Mouse (Mus musculus) heart, embryonic 12.5 days (tissue): ENCODE results near the gene Zfp592. TPM values are rescaled to one million over a fixed set of nuclear protein-coding genes. Genes with fewer than 3 reads are reported as not detected.
A peak's percentile ranks its signal among the peaks of the same experiment; 100 is the strongest.

Experiments used
- ATAC-seq: fragments of 200-750 bp; cut with Nextera tagmentation; 2 replicates; pipeline ENCODE4 v1.8.0; 2017; ENCODE audit warnings: moderate TSS enrichment, moderate library complexity; ENCODE audit not compliant: insufficient number of reproducible peaks, low FRiP score
- H3K27ac ChIP-seq: fragments of 300-500 bp; sonication (generic); 2 replicates; pipeline ENCODE4 v1.5.1; 2016; ENCODE audit warnings: mild to moderate bottlenecking, moderate library complexity; ENCODE audit not compliant: poor library complexity, severe bottlenecking
- H3K27me3 ChIP-seq: fragments of 300-500 bp; sonication (generic); replicated peaks from 2 replicates; pipeline ENCODE4 v1.6.1; 2016; ENCODE audit warnings: mild to moderate bottlenecking, moderate library complexity
- H3K36me3 ChIP-seq: fragments of 300-500 bp; sonication (generic); 2 replicates; pipeline ENCODE4 v1.6.1; 2016; ENCODE audit warnings: mild to moderate bottlenecking, moderate library complexity
- H3K4me1 ChIP-seq: fragments of 300-500 bp; sonication (generic); replicated peaks from 2 replicates; pipeline ENCODE4 v1.6.1; 2016; ENCODE audit warnings: mild to moderate bottlenecking
- H3K4me2 ChIP-seq: fragments of 300-500 bp; sonication (generic); 2 replicates; pipeline ENCODE4 v1.6.1; 2016; ENCODE audit warnings: mild to moderate bottlenecking, moderate library complexity
- H3K4me3 ChIP-seq: fragments of 300-500 bp; sonication (generic); 2 replicates; pipeline ENCODE4 v1.5.1; 2016; ENCODE audit warnings: mild to moderate bottlenecking
- H3K9ac ChIP-seq: fragments of 300-500 bp; sonication (generic); 2 replicates; pipeline ENCODE4 v1.6.1; 2016; ENCODE audit warnings: mild to moderate bottlenecking, moderate library complexity
- H3K9me3 ChIP-seq: fragments of 300-500 bp; sonication (generic); replicated peaks from 2 replicates; pipeline ENCODE4 v1.6.1; 2016; ENCODE audit warnings: mild to moderate bottlenecking, moderate library complexity
- WGBS: fragments of 180-500 bp; shearing (Covaris S2); methylation state at CpG from one replicate; pipeline ENCODE4 v1.1.7; 2016; 5-methylcytosine and 5-hydroxymethylcytosine counted together
- polyA plus RNA-seq: library from polyadenylated mRNA; unstranded; fragments of >200 nt; fragmentation: Nextera tagmentation; extraction: Ambion mirVana; gene quantifications from 2 replicates; pipeline ENCODE4 v1.2.1, GENCODE M21; 2016

The Zfp592 gene
- polyA plus RNA-seq, 1 experiment from 2014 or later = 15.2 TPM

DNA sequence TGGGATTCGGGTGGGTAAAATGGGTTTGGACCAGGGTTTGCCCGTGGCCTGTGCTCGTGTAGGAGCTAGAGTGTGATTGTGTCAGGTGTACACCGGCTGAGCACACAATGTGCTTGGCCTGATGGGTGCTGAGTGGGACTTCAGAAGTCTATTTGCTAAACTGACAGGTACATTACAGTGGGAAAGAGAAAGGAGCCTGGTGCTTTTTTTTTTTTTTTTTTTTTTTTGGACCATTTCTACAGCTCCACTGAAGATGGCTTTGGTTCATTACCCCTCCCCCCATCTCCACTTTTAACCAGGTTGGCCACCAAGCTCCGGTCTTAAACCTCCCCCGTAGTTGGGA is 1.2 kb downstream of the Zfp592 start:
- WGBS = 30% methylated on average over 6 of the region's 6 CpGs
- no peak for ATAC-seq
- H3K9me3 ChIP-seq = no peaks in the 10 kb centered on the region
- peak overlapping the region; percentile 75 for H3K4me2 ChIP-seq
- peaks cover 4% of the 10 kb centered on the region; the same call in 1 of the 2 replicates for H3K36me3 ChIP-seq
- H3K4me3 ChIP-seq = peak overlapping the region; percentile 91
- peak overlapping the region; percentile 93 for H3K27ac ChIP-seq
- no peaks in the 10 kb centered on the region for H3K27me3 ChIP-seq
- peak overlapping the region; percentile 99 for H3K9ac ChIP-seq
- peaks cover 35% of the 10 kb centered on the region for H3K4me1 ChIP-seq

DNA sequence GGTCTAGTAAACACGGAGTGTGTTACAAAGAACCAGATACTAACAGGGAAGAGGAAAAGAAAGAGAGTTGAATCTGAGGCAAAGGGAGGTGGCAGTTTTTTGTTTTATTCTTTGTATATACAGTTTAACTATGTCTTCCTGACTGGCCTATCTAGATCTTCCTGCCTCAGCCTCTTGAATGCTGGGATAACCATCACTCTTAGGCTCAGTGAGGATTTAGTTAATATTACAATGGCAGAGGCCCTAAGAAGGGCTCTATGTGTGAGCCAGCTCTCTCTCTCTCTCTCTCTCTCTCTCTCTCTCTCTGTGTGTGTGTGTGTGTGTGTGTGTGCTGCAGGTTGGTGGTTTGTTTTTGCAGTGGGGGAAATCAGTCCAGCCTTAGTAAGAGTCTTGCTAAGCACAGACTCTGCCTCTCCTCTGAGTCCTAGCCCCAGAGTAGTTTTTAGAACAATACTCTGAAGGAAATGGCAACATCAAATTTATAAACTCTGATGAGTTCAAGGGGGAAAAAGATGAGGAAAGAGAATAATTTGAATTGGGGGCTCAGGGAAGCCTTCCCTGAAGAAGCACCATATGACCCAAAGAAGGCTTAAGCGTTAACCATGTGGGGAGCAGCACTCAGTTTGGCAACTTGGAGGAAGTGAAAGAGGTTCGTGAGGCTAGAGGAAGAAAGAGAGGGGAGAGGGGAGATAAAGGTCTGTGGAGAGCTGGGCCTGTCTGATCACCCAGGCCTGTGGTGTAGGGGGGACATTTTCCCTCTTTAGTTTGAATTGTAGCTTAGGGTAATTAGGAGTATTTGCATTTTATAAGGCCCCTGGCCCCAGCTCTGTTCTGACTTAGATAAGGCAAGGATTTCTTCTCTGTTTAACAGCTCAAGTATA is 2.0 kb downstream of the Zfp592 start:
- Histone ChIP-seq H3K4me3 (no peak overlapping the region), H3K36me3 (peaks cover 4% of the 10 kb centered on the region; the same call in 1 of the 2 replicates), H3K4me1 (peaks cover 36% of the 10 kb centered on the region), H3K27me3 (no peaks in the 10 kb centered on the region), H3K9ac (no peak overlapping the region), H3K4me2 (peak overlapping the region; percentile 75), H3K27ac (no peak overlapping the region), H3K9me3 (no peaks in the 10 kb centered on the region)
- ATAC-seq = no peak
- 39% methylated on average over 3 of the region's 3 CpGs for WGBS

GRCm38 (mm10) chr7:80997776-80998175 is 4.3 kb downstream of the Zfp592 start:
- Histone ChIP-seq H3K27me3 (no peaks in the 10 kb centered on the region), H3K27ac (no peak overlapping the region), H3K4me1 (peaks cover 31% of the 10 kb centered on the region), H3K9me3 (no peaks in the 10 kb centered on the region), H3K9ac (no peak overlapping the region), H3K4me3 (no peak overlapping the region), H3K36me3 (peaks cover 2% of the 10 kb centered on the region; the same call in 1 of the 2 replicates), H3K4me2 (no peak overlapping the region)
- 58% methylated on average over 6 of the region's 6 CpGs for WGBS
- no peak for ATAC-seq

DNA sequence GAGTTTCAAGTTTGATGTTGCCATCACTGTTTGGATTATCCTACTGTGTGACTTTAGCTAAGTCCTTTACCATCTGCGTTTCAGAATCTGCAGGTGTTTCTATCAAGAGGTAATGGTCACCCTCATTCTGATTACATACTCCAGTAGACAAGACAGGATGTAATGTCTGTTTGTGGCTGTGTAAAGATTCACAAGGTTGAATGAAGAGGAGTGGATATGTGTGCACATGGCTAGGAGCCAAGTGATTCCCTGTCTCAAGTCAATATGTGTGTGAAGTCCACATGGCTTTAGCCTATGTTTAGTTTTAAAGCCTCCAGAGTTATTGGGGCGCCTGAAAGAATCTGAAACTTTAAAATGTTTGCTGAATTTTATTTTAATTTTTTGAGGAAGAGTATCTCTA is 6.1 kb downstream of the Zfp592 start:
- no peak overlapping the region for H3K4me2 ChIP-seq
- ATAC-seq = no peak
- peaks cover 40% of the 10 kb centered on the region for H3K4me1 ChIP-seq
- no peaks in the 10 kb centered on the region for H3K9me3 ChIP-seq
- WGBS = 83% methylated on average over 2 of the region's 2 CpGs
- H3K36me3 ChIP-seq = peaks cover 2% of the 10 kb centered on the region; the same call in 1 of the 2 replicates
- H3K27me3 ChIP-seq = no peaks in the 10 kb centered on the region
- H3K9ac ChIP-seq = no peak overlapping the region
- H3K4me3 ChIP-seq = no peak overlapping the region
- H3K27ac ChIP-seq = no peak overlapping the region

DNA sequence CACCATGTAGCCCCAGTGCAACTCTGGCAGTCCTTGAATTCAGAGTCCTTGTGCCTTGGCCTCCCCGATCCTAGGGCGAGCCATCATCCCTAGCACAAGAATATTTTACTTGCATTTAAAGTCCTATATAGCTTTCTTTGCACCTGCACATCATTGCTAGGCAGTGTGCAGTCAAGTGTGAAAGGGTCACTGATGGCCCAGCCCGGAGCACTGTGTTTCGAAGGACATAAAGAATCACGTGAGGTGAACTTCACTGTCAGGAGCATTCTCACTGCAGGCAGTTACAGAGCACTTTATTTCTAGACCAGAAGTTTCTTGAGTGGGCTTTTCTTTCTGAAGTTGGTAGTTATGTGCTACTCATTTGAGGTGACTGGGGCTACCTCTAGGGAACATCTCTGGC is 8.4 kb downstream of the Zfp592 start:
- H3K27ac ChIP-seq = no peak overlapping the region
- no peak overlapping the region for H3K4me2 ChIP-seq
- no peaks in the 10 kb centered on the region for H3K27me3 ChIP-seq
- peaks cover 41% of the 10 kb centered on the region for H3K4me1 ChIP-seq
- ATAC-seq = no peak
- H3K9ac ChIP-seq = no peak overlapping the region
- H3K4me3 ChIP-seq = no peak overlapping the region
- H3K9me3 ChIP-seq = no peaks in the 10 kb centered on the region
- H3K36me3 ChIP-seq = no peaks in the 10 kb centered on the region
- WGBS = 90% methylated on average over 5 of the region's 5 CpGs

DNA sequence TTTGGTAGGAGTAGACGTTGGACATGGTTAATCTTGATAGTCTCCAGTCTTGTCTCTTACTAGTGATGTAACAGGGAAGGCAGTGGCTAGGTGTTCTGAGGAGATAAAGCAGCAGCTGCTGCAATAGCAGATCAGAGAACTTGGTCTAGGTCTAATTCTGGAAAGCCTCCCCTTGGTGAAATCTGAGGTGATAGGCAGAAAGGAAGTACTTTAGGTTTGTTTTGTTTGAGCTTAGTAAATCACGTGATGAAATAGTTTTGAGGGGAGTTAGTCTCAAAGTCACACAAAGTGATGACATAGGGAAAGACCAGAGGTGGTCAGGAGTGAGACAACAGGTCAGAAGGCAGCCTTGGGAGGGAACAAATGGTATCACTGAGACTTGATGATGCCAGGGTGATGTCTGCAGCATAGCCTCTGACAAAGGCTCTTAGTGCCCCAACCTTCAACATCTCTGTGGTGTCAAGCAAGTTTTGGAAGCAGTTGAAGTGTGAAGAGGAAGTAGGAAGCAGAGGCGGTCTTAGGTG is 11.1 kb downstream of the Zfp592 start:
- peaks cover 4% of the 10 kb centered on the region for H3K36me3 ChIP-seq
- H3K4me1 ChIP-seq = peaks cover 38% of the 10 kb centered on the region
- no peak overlapping the region for H3K27ac ChIP-seq
- no peak; the same call in 1 of the 2 replicates for ATAC-seq
- 24% methylated on average over 3 of the region's 3 CpGs for WGBS
- no peak overlapping the region for H3K4me3 ChIP-seq
- H3K9me3 ChIP-seq = no peaks in the 10 kb centered on the region
- H3K9ac ChIP-seq = no peak overlapping the region
- H3K4me2 ChIP-seq = no peak overlapping the region
- no peaks in the 10 kb centered on the region for H3K27me3 ChIP-seq

DNA sequence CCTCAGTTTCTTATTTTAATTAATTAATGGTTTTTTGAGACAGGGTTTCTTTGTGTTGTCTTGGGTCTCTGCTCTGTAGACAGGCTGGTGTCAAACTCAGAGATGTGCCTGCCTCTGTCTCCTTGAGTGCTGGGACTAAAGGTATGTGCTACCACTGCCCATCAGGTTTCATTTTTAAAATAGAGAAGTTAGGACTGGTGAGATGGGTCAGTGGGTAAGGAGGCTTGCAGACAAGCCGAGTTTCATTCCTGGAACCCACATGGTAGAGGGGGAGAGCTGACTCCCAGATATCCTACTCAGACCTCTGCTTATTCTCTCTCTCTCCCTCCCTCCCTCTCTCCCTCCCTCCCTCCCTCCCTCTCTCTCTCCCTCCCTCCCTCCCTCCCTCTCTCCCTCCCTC is 12.5 kb downstream of the Zfp592 start:
- Histone ChIP-seq H3K9me3 (no peaks in the 10 kb centered on the region), H3K36me3 (peaks cover 8% of the 10 kb centered on the region), H3K27me3 (no peaks in the 10 kb centered on the region), H3K4me3 (no peak overlapping the region), H3K4me2 (no peak overlapping the region), H3K4me1 (peaks cover 35% of the 10 kb centered on the region), H3K9ac (no peak overlapping the region), H3K27ac (no peak overlapping the region)
- no peak for ATAC-seq
- 57% methylated on average over 1 of the region's 1 CpGs for WGBS

DNA sequence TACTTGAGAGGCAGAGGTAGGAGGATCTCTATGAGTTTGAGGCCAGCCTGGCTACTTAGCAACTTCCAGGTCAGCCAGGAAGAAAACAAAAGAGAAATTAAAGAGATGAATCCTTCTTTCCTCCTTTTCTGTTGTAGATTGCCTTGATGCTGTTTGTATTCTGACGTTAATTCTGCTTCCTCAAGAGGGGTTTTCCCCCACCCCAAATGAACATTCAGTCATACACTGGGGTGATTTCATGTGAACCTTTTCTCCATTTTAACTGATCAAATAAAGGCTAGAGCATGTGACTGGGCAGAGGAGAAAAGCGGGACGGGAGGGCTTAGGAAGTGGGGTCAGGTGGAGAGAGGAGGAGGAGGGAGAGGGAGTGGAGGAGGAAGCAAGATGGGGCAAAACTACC is 14.8 kb downstream of the Zfp592 start:
- WGBS = 84% methylated on average over 3 of the region's 3 CpGs
- ATAC-seq = no peak
- peaks cover 26% of the 10 kb centered on the region for H3K4me1 ChIP-seq

GRCm38 (mm10) chr7:81011576-81011975 is 18.1 kb downstream of the Zfp592 start:
- Histone ChIP-seq H3K27me3 (no peaks in the 10 kb centered on the region), H3K4me1 (peaks cover 2% of the 10 kb centered on the region), H3K9me3 (no peaks in the 10 kb centered on the region), H3K4me3 (no peak overlapping the region), H3K36me3 (peaks cover 22% of the 10 kb centered on the region), H3K9ac (no peak overlapping the region), H3K4me2 (no peak overlapping the region), H3K27ac (no peak overlapping the region)
- 92% methylated on average over 3 of the region's 3 CpGs for WGBS
- no peak for ATAC-seq

More for the DNA sequence above, 14.8 kb downstream of the Zfp592 start:
- no peaks in the 10 kb centered on the region for H3K9me3 ChIP-seq
- H3K27me3 ChIP-seq = no peaks in the 10 kb centered on the region
- peaks cover 22% of the 10 kb centered on the region for H3K36me3 ChIP-seq
- no peak overlapping the region for H3K4me2 ChIP-seq
- no peak overlapping the region for H3K27ac ChIP-seq
- H3K4me3 ChIP-seq = no peak overlapping the region
- H3K9ac ChIP-seq = no peak overlapping the region

GRCm38 (mm10) chr7:81020307-81020706 is 26.8 kb downstream of the Zfp592 start:
- WGBS = 76% methylated on average over 11 of the region's 11 CpGs
- H3K4me3 ChIP-seq = no peak overlapping the region
- peaks cover 40% of the 10 kb centered on the region for H3K36me3 ChIP-seq
- no peak overlapping the region for H3K9ac ChIP-seq
- no peak overlapping the region for H3K27ac ChIP-seq
- H3K9me3 ChIP-seq = no peaks in the 10 kb centered on the region
- no peak for ATAC-seq
- H3K4me2 ChIP-seq = no peak overlapping the region
- no peaks in the 10 kb centered on the region for H3K4me1 ChIP-seq
- no peaks in the 10 kb centered on the region for H3K27me3 ChIP-seq

- Histone ChIP-seq H3K4me3 (no peak overlapping the region), H3K27ac (no peak overlapping the region), H3K4me1 (no peaks in the 10 kb centered on the region), H3K36me3 (peaks cover 63% of the 10 kb centered on the region), H3K9me3 (no peaks in the 10 kb centered on the region), H3K4me2 (no peak overlapping the region), H3K9ac (no peak overlapping the region), H3K27me3 (no peaks in the 10 kb centered on the region)
- ATAC-seq = no peak
Measured at GRCm38 (mm10) chr7:81022731-81023130, 29.2 kb downstream of the Zfp592 start.
